Mouse (Mus musculus) stomach, postnatal 0 days (tissue): ENCODE measurements around the gene Ppig.
A peak's percentile ranks its signal among the peaks of the same experiment; 100 is the strongest.

ENCODE experiments used
- CTCF ChIP-seq: IDR thresholded peaks from 2 replicates; pipeline ENCODE4 v1.5.1; 2016; ENCODE audit warnings: antibody characterized with exemption, low read depth, mild to moderate bottlenecking, moderate library complexity
- EP300 ChIP-seq: optimal IDR thresholded peaks from 2 replicates; pipeline ENCODE3; 2016; ENCODE audit warnings: antibody characterized with exemption

DNA sequence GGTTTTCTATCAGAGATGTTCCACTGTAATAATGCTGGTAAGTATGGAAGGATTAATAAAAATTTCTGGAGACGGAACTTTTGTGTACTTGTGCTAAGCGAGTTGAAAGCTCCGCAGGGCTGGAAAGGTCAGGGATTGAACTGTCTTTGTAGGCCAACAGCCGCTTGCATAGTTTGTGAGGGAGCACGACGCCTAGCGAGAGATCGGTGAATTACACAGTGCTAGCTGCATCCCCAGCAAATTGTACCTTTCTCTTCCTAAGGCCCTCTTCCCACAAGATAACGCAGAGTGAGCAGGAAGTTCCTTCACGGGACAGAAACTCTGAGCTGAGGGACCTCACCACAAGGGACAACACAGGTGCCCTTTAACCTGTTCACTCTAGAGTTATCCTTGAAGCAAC lies 67.9 kb downstream of the Ppig start:
- TF ChIP-seq CTCF (peak; percentile 89), EP300 (no peak)
